Mouse (Mus musculus): ENCODE measurements around the gene Olfr484. TPM values are rescaled to one million over a fixed set of nuclear protein-coding genes. Genes with fewer than 3 reads are reported as not detected.

The Olfr484 gene
- total and polyA plus RNA-seq, 2 experiments from 2014 or later = not detected

DNA sequence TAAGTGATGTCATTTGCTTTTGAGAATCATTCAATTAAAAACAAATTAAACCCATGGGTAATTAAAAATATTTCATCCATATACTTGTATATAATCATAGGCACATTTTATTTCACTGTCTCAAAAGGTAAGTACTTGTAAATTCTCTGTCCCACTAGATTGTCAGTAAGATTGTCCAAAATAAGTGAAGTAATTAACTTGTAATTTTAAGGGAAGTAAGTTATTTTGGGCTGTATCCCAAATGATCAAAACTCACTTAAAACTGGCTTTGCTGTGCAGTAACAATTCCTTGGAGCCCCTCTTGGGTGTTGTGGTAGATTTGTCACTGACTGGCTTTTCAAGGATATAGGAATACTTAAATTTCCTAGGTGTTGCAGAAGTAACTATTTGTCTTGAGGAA lies 47.7 kb downstream of the Olfr484 start, which contains the start of gene Olfr481:
Gene Olfr481 (plus strand): TSS at position 301 of the 400 bp plus-strand sequence.
- DNase-seq (no peak), ATAC-seq (no peak)
- no peak within 1 kb of the TSS for H3K9ac ChIP-seq
- no peaks in the 10 kb centered on the region for H3K4me1 ChIP-seq (ENCODE audit: insufficient read depth)
- H3K4me3 ChIP-seq (ENCODE audit: low read depth, low read length) = no peak within 1 kb of the TSS
- no peaks in the 10 kb centered on the region for H3K27me3 ChIP-seq (ENCODE audit: insufficient read depth, low read length)
- H3K4me2 ChIP-seq (ENCODE audit: low read depth) = no peak within 1 kb of the TSS
- TF ChIP-seq CTCF (IDR thresholded peaks at IDR 0.05; ENCODE audit: low read depth) = no peak
- H3K36me3 ChIP-seq (ENCODE audit: insufficient read depth) = no peaks in the 10 kb centered on the region
- no peak within 1 kb of the TSS for H3K27ac ChIP-seq (ENCODE audit: low read depth, low read length)
- no peaks in the 10 kb centered on the region for H3K9me3 ChIP-seq (ENCODE audit: low read length)

Other genes starting within 250 kb of the Olfr484 start
- gene Olfr472, start 229.5 kb downstream of the Olfr484 start, total RNA-seq (2014; rRNA removed) = not detected in 2 replicates
- gene Olfr472, start 229.5 kb downstream of the Olfr484 start, polyA plus RNA-seq (2015; fragmentation: Nextera tagmentation; extraction: Ambion mirVana) = not detected in 2 replicates
- not detected in 2 replicates for gene Olfr473, start 197.0 kb downstream of the Olfr484 start, total RNA-seq (2014; rRNA removed)
- gene Olfr473, start 197.0 kb downstream of the Olfr484 start, polyA plus RNA-seq (2015; fragmentation: Nextera tagmentation; extraction: Ambion mirVana) = not detected in 2 replicates
- gene Olfr474, start 172.8 kb downstream of the Olfr484 start, total RNA-seq (2014; rRNA removed) = not detected in 2 replicates
- gene Olfr474, start 172.8 kb downstream of the Olfr484 start, polyA plus RNA-seq (2015; fragmentation: Nextera tagmentation; extraction: Ambion mirVana) = not detected in 2 replicates
- not detected in 2 replicates for gene Olfr476, start 162.6 kb downstream of the Olfr484 start, total RNA-seq (2014; rRNA removed)
- gene Olfr476, start 162.6 kb downstream of the Olfr484 start, polyA plus RNA-seq (2015; fragmentation: Nextera tagmentation; extraction: Ambion mirVana) = not detected in 2 replicates
- gene Olfr477, start 140.8 kb downstream of the Olfr484 start, total RNA-seq (2014; rRNA removed) = not detected in 2 replicates
- gene Olfr477, start 140.8 kb downstream of the Olfr484 start, polyA plus RNA-seq (2015; fragmentation: Nextera tagmentation; extraction: Ambion mirVana) = not detected in 2 replicates
- not detected in 2 replicates for gene Olfr478, start 93.5 kb downstream of the Olfr484 start, total RNA-seq (2014; rRNA removed)
- gene Olfr478, start 93.5 kb downstream of the Olfr484 start, polyA plus RNA-seq (2015; fragmentation: Nextera tagmentation; extraction: Ambion mirVana) = not detected in 2 replicates
- gene Olfr479, start 76.8 kb downstream of the Olfr484 start, total RNA-seq (2014; rRNA removed) = not detected in 2 replicates
- gene Olfr479, start 76.8 kb downstream of the Olfr484 start, polyA plus RNA-seq (2015; fragmentation: Nextera tagmentation; extraction: Ambion mirVana) = not detected in 2 replicates
- gene Olfr480, start 60.1 kb downstream of the Olfr484 start, total RNA-seq (2014; rRNA removed) = not detected in 2 replicates
- gene Olfr480, start 60.1 kb downstream of the Olfr484 start, polyA plus RNA-seq (2015; fragmentation: Nextera tagmentation; extraction: Ambion mirVana) = not detected in 2 replicates
- gene Olfr481, start 47.6 kb downstream of the Olfr484 start, total RNA-seq (2014; rRNA removed) = not detected in 2 replicates
- not detected in 2 replicates for gene Olfr481, start 47.6 kb downstream of the Olfr484 start, polyA plus RNA-seq (2015; fragmentation: Nextera tagmentation; extraction: Ambion mirVana)
- gene Olfr482, start 29.9 kb downstream of the Olfr484 start, total RNA-seq (2014; rRNA removed) = not detected in 2 replicates
- 0.08 TPM in 1 of 2 replicates, not detected in the other for gene Olfr482, start 29.9 kb downstream of the Olfr484 start, polyA plus RNA-seq (2015; fragmentation: Nextera tagmentation; extraction: Ambion mirVana)
- not detected in 2 replicates for gene Olfr483, start 26.6 kb downstream of the Olfr484 start, total RNA-seq (2014; rRNA removed)
- gene Olfr483, start 26.6 kb downstream of the Olfr484 start, polyA plus RNA-seq (2015; fragmentation: Nextera tagmentation; extraction: Ambion mirVana) = not detected in 2 replicates
- not detected in 2 replicates for gene Olfr485, start 32.4 kb upstream of the Olfr484 start, total RNA-seq (2014; rRNA removed)
- gene Olfr485, start 32.4 kb upstream of the Olfr484 start, polyA plus RNA-seq (2015; fragmentation: Nextera tagmentation; extraction: Ambion mirVana) = not detected in 2 replicates
- gene Olfr486, start 45.3 kb upstream of the Olfr484 start, total RNA-seq (2014; rRNA removed) = not detected in 2 replicates
- not detected in 2 replicates for gene Olfr486, start 45.3 kb upstream of the Olfr484 start, polyA plus RNA-seq (2015; fragmentation: Nextera tagmentation; extraction: Ambion mirVana)
- not detected in 2 replicates for gene Olfr487, start 87.2 kb upstream of the Olfr484 start, total RNA-seq (2014; rRNA removed)
- gene Olfr487, start 87.2 kb upstream of the Olfr484 start, polyA plus RNA-seq (2015; fragmentation: Nextera tagmentation; extraction: Ambion mirVana) = not detected in 2 replicates
- not detected in 2 replicates for gene Olfr488, start 130.9 kb upstream of the Olfr484 start, total RNA-seq (2014; rRNA removed)
- gene Olfr488, start 130.9 kb upstream of the Olfr484 start, polyA plus RNA-seq (2015; fragmentation: Nextera tagmentation; extraction: Ambion mirVana) = not detected in 2 replicates
- gene Olfr490, start 161.5 kb upstream of the Olfr484 start, total RNA-seq (2014; rRNA removed) = not detected in 2 replicates
- gene Olfr490, start 161.5 kb upstream of the Olfr484 start, polyA plus RNA-seq (2015; fragmentation: Nextera tagmentation; extraction: Ambion mirVana) = not detected in 2 replicates
- gene Olfr491, start 186.0 kb upstream of the Olfr484 start, total RNA-seq (2014; rRNA removed) = not detected in 2 replicates
- gene Olfr491, start 186.0 kb upstream of the Olfr484 start, polyA plus RNA-seq (2015; fragmentation: Nextera tagmentation; extraction: Ambion mirVana) = not detected in 2 replicates
- not detected in 2 replicates for gene Olfr492, start 196.2 kb upstream of the Olfr484 start, total RNA-seq (2014; rRNA removed)
- not detected in 2 replicates for gene Olfr492, start 196.2 kb upstream of the Olfr484 start, polyA plus RNA-seq (2015; fragmentation: Nextera tagmentation; extraction: Ambion mirVana)
- gene Olfr493, start 219.5 kb upstream of the Olfr484 start, total RNA-seq (2014; rRNA removed) = not detected in 2 replicates
- gene Olfr493, start 219.5 kb upstream of the Olfr484 start, polyA plus RNA-seq (2015; fragmentation: Nextera tagmentation; extraction: Ambion mirVana) = not detected in 2 replicates
- not detected in 2 replicates for gene Olfr494, start 237.9 kb upstream of the Olfr484 start, total RNA-seq (2014; rRNA removed)
- gene Olfr494, start 237.9 kb upstream of the Olfr484 start, polyA plus RNA-seq (2015; fragmentation: Nextera tagmentation; extraction: Ambion mirVana) = not detected in 2 replicates

All from forebrain, postnatal 0 days (tissue).